Mouse (Mus musculus) cerebral cortex, adult 2 months (tissue): Measurements from ENCODE around the gene Krtap31-1.

Experiments used
- WGBS: fragments of 180-500 bp; shearing (Covaris S2); methylation state at CpG from one replicate; pipeline ENCODE4 v1.1.7; 2018; 5-methylcytosine and 5-hydroxymethylcytosine counted together

The Krtap31-1 gene

GRCm38 (mm10) chr11:99907620-99908019, at the start of gene Krtap31-1:
Krtap31-1 (plus strand) TSS chr11:99907920.
- WGBS, result 88% methylated on average over 2 of the region's 2 CpGs

GRCm38 (mm10) chr11:99858761-99859160, 49.0 kb upstream of the Krtap31-1 start:
- 35% methylated on average over 2 of the region's 2 CpGs for WGBS

- WGBS, result 77% methylated on average over 1 of the region's 1 CpGs
Observed at GRCm38 (mm10) chr11:99864176-99864575, 43.5 kb upstream of the Krtap31-1 start, which contains the start of gene Gm11559. Gm11559 (plus strand) TSS chr11:99864476.

GRCm38 (mm10) chr11:99873089-99873488, 34.6 kb upstream of the Krtap31-1 start, which contains the start of gene Krtap9-1:
Krtap9-1 (plus strand) TSS chr11:99873389.
- WGBS, result 26% methylated on average over 1 of the region's 1 CpGs

GRCm38 (mm10) chr11:99878887-99879286, 28.8 kb upstream of the Krtap31-1 start, which contains the start of gene Gm11567:
Gm11567 (plus strand) TSS chr11:99879187.
- 58% methylated on average over 1 of the region's 1 CpGs for WGBS

GRCm38 (mm10) chr11:99914451-99914850, 6.7 kb downstream of the Krtap31-1 start, which contains the start of gene Gm11565:
Gm11565 (plus strand) TSS chr11:99914751.
- WGBS, result 95% methylated on average over 3 of the region's 3 CpGs

GRCm38 (mm10) chr11:99935991-99936390, 28.3 kb downstream of the Krtap31-1 start, which contains the start of gene Krtap31-2:
Krtap31-2 (plus strand) TSS chr11:99936291.
- WGBS, result 96% methylated on average over 1 of the region's 1 CpGs

GRCm38 (mm10) chr11:99937751-99938264, 30.1 kb downstream of the Krtap31-1 start:
- WGBS, result 85% methylated on average over 9 of the region's 9 CpGs

- 93% methylated on average over 2 of the region's 2 CpGs for WGBS
Observed at GRCm38 (mm10) chr11:99948175-99948574, 40.5 kb downstream of the Krtap31-1 start, which contains the start of gene Krtap9-5. Krtap9-5 (plus strand) TSS chr11:99948475.
